Mouse (Mus musculus): ENCODE results near the gene C330007P06Rik. TPM values are rescaled to one million over a fixed set of nuclear protein-coding genes. Genes with fewer than 3 reads are reported as not detected.
A peak's percentile ranks its signal among the peaks of the same experiment; 100 is the strongest.
"Not testable (repeated sequence)": the region's sequence is repeated elsewhere in the genome, so short reads cannot be mapped to it uniquely, and the experiment has no call there.

C330007P06Rik gene
- polyA plus RNA-seq, 1 experiment, result 56.6 TPM

- Histone ChIP-seq H3K4me3 (ENCODE audit: insufficient read depth, low read depth, low read length) (no peak overlapping the region), H3K4me1 (ENCODE audit: control insufficient read depth, insufficient read depth, insufficient read length, low read length) (no peaks in the 10 kb centered on the region), H3K27ac (replicated peaks; ENCODE audit: low read depth, low read length) (no peak overlapping the region)
These were observed 54.3 kb downstream of the C330007P06Rik start for GRCm38 (mm10) chrX:36819575-36819974.

- Histone ChIP-seq H3K27ac (replicated peaks; ENCODE audit: low read depth, low read length) (no peak overlapping the region), H3K4me1 (ENCODE audit: control insufficient read depth, insufficient read depth, insufficient read length, low read length) (no peaks in the 10 kb centered on the region), H3K4me3 (ENCODE audit: insufficient read depth, low read depth, low read length) (no peak overlapping the region)
These were observed 56.9 kb downstream of the C330007P06Rik start for GRCm38 (mm10) chrX:36816953-36817441.

GRCm38 (mm10) chrX:36816368-36816899 is 57.5 kb downstream of the C330007P06Rik start:
- no peak overlapping the region for H3K27ac ChIP-seq (replicated peaks; ENCODE audit: low read depth, low read length)
- H3K4me3 ChIP-seq (ENCODE audit: insufficient read depth, low read depth, low read length), result no peak overlapping the region
- H3K4me1 ChIP-seq (ENCODE audit: control insufficient read depth, insufficient read depth, insufficient read length, low read length), result no peaks in the 10 kb centered on the region

- Histone ChIP-seq H3K4me3 (ENCODE audit: insufficient read depth, low read depth, low read length) (no peak overlapping the region), H3K4me1 (ENCODE audit: control insufficient read depth, insufficient read depth, insufficient read length, low read length) (no peaks in the 10 kb centered on the region), H3K27ac (replicated peaks; ENCODE audit: low read depth, low read length) (no peak overlapping the region)
These were observed 58.5 kb downstream of the C330007P06Rik start for GRCm38 (mm10) chrX:36815439-36815838.

- Histone ChIP-seq H3K4me1 (ENCODE audit: control insufficient read depth, insufficient read depth, insufficient read length, low read length) (no peaks in the 10 kb centered on the region), H3K4me3 (ENCODE audit: insufficient read depth, low read depth, low read length) (no peak overlapping the region), H3K27ac (replicated peaks; ENCODE audit: low read depth, low read length) (no peak overlapping the region)
These were observed 58.9 kb downstream of the C330007P06Rik start for GRCm38 (mm10) chrX:36815022-36815421.

GRCm38 (mm10) chrX:36814161-36814836 is 59.6 kb downstream of the C330007P06Rik start:
- Histone ChIP-seq H3K4me1 (ENCODE audit: control insufficient read depth, insufficient read depth, insufficient read length, low read length) (no peaks in the 10 kb centered on the region), H3K27ac (replicated peaks; ENCODE audit: low read depth, low read length) (no peak overlapping the region), H3K4me3 (ENCODE audit: insufficient read depth, low read depth, low read length) (no peak overlapping the region)

- no peaks in the 10 kb centered on the region; the same call in 1 of the 2 replicates for H3K4me1 ChIP-seq (ENCODE audit: control insufficient read depth, insufficient read depth, insufficient read length, low read length)
- no peak overlapping the region for H3K4me3 ChIP-seq (ENCODE audit: insufficient read depth, low read depth, low read length)
- H3K27ac ChIP-seq (replicated peaks; ENCODE audit: low read depth, low read length), result no peak overlapping the region
These were observed 62.5 kb downstream of the C330007P06Rik start for GRCm38 (mm10) chrX:36811377-36811776.

- no peaks in the 10 kb centered on the region; the same call in 1 of the 2 replicates for H3K4me1 ChIP-seq (ENCODE audit: control insufficient read depth, insufficient read depth, insufficient read length, low read length)
- H3K27ac ChIP-seq (replicated peaks; ENCODE audit: low read depth, low read length), result peak overlapping the region; percentile 13; the same call in 1 of the 2 replicates
- peak overlapping the region; percentile 59 for H3K4me3 ChIP-seq (ENCODE audit: insufficient read depth, low read depth, low read length)
These were observed 65.6 kb downstream of the C330007P06Rik start for GRCm38 (mm10) chrX:36808318-36808683.

- H3K4me1 ChIP-seq (ENCODE audit: control insufficient read depth, insufficient read depth, insufficient read length, low read length), result no peaks in the 10 kb centered on the region; the same call in 1 of the 2 replicates
- peak overlapping the region; percentile 59 for H3K4me3 ChIP-seq (ENCODE audit: insufficient read depth, low read depth, low read length)
- peak overlapping the region; percentile 87 for H3K27ac ChIP-seq (replicated peaks; ENCODE audit: low read depth, low read length)
These were observed 66.3 kb downstream of the C330007P06Rik start for GRCm38 (mm10) chrX:36807360-36808317.

- Histone ChIP-seq H3K27ac (replicated peaks; ENCODE audit: low read depth, low read length) (no peak overlapping the region), H3K4me3 (ENCODE audit: insufficient read depth, low read depth, low read length) (no peak overlapping the region), H3K4me1 (ENCODE audit: control insufficient read depth, insufficient read depth, insufficient read length, low read length) (no peaks in the 10 kb centered on the region; the same call in 1 of the 2 replicates)
These were observed 68.3 kb downstream of the C330007P06Rik start for GRCm38 (mm10) chrX:36805466-36806235.

- Histone ChIP-seq H3K4me3 (ENCODE audit: insufficient read depth, low read depth, low read length) (no peak overlapping the region), H3K27ac (replicated peaks; ENCODE audit: low read depth, low read length) (no peak overlapping the region), H3K4me1 (ENCODE audit: control insufficient read depth, insufficient read depth, insufficient read length, low read length) (no peaks in the 10 kb centered on the region; the same call in 1 of the 2 replicates)
These were observed 69.7 kb downstream of the C330007P06Rik start for GRCm38 (mm10) chrX:36804196-36804595.

GRCm38 (mm10) chrX:36803189-36803588 is 70.7 kb downstream of the C330007P06Rik start:
- no peak overlapping the region for H3K27ac ChIP-seq (replicated peaks; ENCODE audit: low read depth, low read length)
- no peaks in the 10 kb centered on the region; the same call in 1 of the 2 replicates for H3K4me1 ChIP-seq (ENCODE audit: control insufficient read depth, insufficient read depth, insufficient read length, low read length)
- no peak overlapping the region for H3K4me3 ChIP-seq (ENCODE audit: insufficient read depth, low read depth, low read length)

GRCm38 (mm10) chrX:36799131-36799879 is 74.6 kb downstream of the C330007P06Rik start:
- no peak overlapping the region for H3K4me3 ChIP-seq (ENCODE audit: insufficient read depth, low read depth, low read length)

GRCm38 (mm10) chrX:36796734-36797133 is 77.2 kb downstream of the C330007P06Rik start:
- H3K4me1 ChIP-seq (ENCODE audit: control insufficient read depth, insufficient read depth, insufficient read length, low read length), result not testable (repeated sequence)
- Histone ChIP-seq H3K27ac (replicated peaks; ENCODE audit: low read depth, low read length) (peak overlapping the region; percentile 95), H3K4me3 (ENCODE audit: insufficient read depth, low read depth, low read length) (peak overlapping the region; percentile 99)

More at GRCm38 (mm10) chrX:36799131-36799879, 74.6 kb downstream of the C330007P06Rik start:
- H3K27ac ChIP-seq (replicated peaks; ENCODE audit: low read depth, low read length), result no peak overlapping the region
- no peaks in the 10 kb centered on the region for H3K4me1 ChIP-seq (ENCODE audit: control insufficient read depth, insufficient read depth, insufficient read length, low read length)

Data from brown adipose tissue, adult 24 weeks (tissue).